Mouse (Mus musculus) frontal cortex, postnatal 36 days (tissue): ENCODE data around the gene Shisa9.

Source experiments
- DNase-seq, 2 experiments: peaks; one replicate each; pipeline ENCODE4 v3.0.0; 2022; ENCODE audit warnings: low spot score in 2 of 2

Gene Shisa9

DNA sequence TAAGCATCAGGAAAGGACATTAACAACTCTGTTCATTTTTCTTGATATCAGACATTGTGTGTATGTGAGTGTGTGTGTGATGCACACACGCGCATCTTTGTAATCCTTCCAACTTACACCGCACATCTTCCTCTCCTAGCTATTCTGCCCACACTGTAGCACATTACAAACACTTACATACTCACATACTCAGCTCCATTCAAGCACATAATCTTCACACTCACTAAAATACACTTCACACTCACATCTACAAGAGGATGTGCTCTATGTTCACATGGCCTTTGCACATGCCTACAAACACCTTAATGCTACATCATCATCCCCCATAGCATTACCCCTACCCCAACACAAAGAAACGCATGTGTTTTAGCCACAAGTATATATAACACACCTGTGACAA is 212.9 kb downstream of the Shisa9 start:
- no peak for DNase-seq

DNA sequence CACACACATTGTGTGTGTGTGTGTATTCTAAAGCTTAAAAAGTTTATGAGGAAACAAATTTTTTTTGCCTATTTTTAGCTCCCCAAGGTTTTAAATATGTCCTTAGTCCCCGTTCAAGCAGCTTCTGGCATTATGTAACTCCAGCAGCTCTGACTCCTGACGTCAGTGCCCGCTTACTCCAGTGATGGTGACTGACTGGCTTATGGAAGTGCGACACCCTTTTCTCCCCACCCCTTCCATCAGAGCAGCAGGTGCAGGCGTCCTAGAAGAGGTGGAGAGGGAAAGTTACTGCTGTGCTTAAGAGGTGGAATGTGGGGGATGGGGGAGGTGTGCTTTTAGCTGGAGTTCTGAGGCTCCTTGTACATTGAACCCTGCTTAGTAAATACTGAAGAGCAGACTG is 213.7 kb downstream of the Shisa9 start:
- peak in 1 of 2 experiments; percentile 59 for DNase-seq

DNA sequence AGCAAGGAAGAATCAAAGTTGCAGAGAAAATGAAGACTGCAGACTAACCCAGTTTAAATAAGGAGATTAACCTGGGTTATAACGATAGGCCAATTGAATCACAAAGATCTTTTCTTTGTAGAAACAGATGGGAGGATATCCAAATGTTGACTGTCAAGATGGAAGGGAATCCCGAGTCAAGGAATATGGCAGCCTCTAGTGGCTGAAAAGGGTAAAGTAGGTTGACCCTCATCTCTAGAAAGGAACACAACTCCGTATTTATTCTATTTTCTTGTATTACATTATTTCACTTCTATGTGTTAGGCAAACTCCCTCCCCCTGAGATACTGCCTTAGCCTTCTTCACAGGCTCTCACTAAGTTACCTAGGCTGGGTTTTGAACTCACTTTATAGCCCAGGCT is 217.3 kb downstream of the Shisa9 start:
- DNase-seq = no peak

DNA sequence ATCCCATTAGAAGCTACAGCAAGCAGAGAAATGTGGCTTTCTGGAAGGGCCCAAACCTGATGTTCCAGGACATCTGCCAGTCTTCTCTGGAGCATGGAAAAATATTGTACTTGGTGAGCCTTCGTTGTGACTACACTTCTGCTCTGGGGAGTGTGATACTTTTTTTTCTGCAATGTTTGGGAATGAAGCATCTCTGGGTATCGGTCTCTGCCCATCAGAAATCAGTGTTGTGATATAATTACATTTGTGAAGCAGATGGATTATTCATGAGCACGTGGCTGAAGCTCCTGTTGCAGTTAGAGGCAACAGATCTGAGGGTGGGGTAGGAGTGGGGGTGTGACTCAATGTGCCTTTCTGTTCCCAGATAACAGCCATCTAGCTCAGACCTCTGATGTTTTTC is 218.2 kb downstream of the Shisa9 start:
- DNase-seq = peak in 1 of 2 experiments; percentile 31

DNA sequence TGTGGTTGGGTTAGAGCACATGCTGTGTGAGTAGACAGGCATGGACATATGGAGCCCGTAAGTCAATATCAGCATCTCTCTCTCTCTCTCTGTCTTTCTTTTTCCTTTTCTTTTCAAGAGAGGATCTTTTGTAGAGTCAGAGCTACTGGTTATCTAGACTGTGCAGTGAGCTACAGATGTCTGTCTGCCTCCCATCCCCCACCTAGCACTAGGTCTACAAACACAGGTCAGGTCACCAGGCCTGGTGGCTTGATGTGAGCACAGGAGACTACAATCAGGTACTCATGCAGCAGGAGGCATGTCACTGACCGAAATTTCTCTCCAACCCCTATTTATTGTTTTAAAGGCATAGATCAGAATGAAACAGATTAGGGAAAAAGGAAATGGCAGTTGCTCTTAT is 219.1 kb downstream of the Shisa9 start:
- DNase-seq = no peak

GRCm38 (mm10) chr16:12204423-12204822 is 220.5 kb downstream of the Shisa9 start:
- DNase-seq = no peak

GRCm38 (mm10) chr16:12206421-12206950 is 222.6 kb downstream of the Shisa9 start:
- no peak for DNase-seq

GRCm38 (mm10) chr16:12206951-12207350 is 223.0 kb downstream of the Shisa9 start:
- DNase-seq = no peak

DNA sequence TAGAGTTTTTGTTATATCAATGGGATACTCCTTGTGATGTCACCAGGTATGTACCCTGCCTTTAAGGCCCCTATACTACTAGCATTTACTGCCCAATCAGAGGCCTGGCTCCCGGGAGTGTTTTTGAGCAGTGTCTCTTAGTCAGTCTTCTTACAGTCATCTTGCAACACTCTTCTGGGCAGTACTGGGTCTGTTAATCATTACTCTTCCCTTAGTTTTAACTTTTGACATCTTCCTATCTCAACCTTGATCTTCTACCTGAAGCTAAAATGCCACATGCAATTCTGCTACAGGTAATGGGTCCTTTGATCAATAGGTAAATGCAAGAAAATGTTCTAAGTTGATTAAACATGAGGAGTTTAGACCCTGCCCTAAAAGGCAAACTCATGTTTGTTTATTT is 225.4 kb downstream of the Shisa9 start:
- no peak for DNase-seq

- no peak for DNase-seq
Observed at GRCm38 (mm10) chr16:12209819-12210218, 225.9 kb downstream of the Shisa9 start.

DNA sequence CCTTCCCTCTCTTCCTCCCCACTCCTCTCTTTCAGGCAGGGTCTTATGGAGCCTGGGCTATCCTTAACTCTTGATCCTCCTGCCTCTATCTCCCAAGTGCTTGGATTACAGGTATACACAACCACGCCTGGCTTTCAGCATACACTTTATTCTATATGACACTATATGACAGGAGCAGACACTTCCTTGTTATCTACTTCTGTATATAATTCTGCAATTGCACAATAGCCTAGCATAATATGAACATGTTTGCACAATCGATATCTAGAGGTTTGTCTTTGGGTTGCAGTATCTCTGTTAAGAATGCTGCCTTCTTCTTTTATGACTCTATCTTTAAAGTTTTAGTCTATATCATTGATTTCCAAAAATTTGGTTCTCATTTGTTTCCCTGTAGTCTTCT is 230.1 kb downstream of the Shisa9 start:
- DNase-seq = no peak

DNA sequence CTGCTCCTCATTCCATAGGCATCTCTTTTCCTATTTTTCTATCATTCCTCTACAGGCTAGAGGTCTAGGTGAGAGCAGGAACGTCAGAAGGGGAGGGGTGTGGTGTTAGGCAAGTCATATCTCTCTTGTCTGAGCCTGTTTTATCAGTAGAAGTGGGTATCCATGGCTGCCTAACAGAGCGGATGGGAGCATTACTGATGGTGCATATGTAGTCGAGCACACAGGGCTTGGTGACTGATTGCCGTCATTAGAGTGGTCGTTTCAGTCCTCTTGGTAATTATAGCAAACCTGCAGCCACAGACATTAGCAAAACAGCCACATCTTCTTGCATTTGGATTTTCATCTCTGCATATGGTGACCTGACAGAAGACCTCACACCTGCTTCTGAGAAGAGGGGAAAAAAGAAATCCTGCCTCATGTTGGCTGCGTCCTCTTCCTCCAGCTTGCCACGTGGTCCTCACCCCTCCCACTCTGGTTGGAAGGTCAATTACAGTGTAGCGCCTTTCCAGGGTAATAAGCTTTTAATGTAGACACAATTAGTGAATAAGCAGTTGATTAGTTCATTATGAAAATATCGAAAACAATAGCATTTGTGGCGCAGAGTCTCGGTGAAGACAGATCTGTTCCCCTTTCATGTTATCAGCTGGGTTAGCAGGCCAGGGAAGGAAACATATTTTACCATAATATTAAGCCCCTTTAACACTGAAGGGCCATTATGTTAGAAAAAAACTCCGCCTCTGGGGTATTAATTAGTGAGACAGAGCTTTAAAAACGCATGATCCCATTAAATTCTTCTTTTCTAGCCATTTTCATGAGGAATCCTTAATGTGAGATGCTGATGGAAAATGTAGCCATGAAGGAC is 233.6 kb downstream of the Shisa9 start:
- DNase-seq = no peak

- DNase-seq = no peak
Observed at GRCm38 (mm10) chr16:12218151-12218532, 234.2 kb downstream of the Shisa9 start.

DNA sequence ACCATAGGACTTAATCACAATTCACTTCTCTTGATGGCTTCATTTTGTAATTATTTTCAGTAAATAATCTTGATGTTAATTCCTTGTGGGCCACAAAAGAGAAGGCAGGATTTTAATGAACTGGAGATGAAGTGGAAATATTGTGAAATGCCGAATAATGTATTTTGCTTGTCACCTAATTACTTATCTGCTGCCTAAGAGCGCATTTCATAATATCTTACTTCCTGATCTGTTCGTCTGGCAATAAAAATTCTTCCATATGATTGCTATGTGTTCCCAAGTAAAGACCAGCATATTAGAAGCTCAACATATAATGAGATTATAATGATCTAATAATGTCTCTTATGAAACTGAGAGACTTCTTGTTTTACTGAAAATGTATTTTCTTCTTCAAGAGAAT is 235.9 kb downstream of the Shisa9 start:
- no peak for DNase-seq

- DNase-seq = no peak
Observed at GRCm38 (mm10) chr16:12223537-12223936, 239.6 kb downstream of the Shisa9 start.

- no peak for DNase-seq
Observed at GRCm38 (mm10) chr16:12226937-12227336, 243.0 kb downstream of the Shisa9 start.

DNA sequence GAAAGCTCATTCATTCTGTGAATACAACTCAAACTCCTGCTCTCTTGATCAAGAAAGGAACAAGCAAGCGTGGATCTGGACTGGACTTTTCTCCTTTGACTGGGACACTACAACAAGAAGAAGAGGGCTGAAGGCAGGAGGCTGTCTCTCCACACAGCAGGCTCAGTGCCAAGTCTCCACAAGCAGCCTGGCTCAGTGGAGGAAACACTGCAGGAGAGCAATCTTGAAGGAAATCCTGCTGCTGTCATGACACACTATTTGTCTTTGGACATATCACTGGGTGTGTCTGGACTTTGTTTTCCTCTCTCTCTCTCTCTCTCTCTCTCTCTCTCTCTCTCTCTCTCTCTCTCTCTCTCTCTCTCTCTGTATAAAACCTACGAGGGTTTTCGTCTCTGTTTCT is 249.4 kb downstream of the Shisa9 start:
- DNase-seq = no peak

DNA sequence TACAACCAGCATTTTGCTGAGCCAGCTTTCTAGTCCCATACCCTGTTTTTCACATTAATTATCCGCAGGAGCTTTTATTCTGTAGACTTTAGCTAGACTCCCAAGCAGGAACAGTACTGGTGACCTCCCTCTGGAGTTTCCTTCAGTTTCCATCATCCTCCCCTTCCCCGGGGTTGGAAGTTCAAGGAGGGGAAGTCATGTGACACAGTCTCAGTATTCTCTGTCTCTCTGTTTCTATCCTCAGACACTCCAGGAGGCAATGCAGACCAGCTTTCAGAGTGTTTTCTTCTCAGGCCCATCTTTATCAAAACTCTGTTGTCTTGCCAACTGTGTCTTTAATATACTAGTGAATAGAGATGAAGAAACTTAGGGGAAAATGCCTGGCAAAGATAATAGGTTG is 250.4 kb downstream of the Shisa9 start:
- DNase-seq = no peak

DNA sequence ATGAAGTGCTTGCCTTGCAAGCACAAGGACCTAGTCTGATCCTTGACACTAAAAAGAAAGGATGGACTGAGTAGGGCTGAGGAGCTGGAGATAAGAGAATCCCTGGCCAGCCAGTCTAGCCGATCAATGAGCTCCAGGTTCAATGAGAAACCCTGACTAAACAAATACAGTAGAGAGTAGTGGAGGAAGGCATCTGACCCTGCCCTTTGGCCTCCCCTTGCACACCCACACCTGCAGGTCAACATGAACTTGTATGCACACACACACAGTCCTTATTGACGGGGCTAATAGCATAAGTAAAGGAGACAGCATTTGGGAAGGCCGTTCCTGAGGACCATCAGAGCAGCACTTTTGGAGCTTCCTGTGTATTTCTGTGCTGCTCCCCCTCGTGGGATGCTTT is 254.7 kb downstream of the Shisa9 start:
- DNase-seq = no peak

GRCm38 (mm10) chr16:12259361-12259760 is 275.4 kb downstream of the Shisa9 start:
- no peak for DNase-seq

DNA sequence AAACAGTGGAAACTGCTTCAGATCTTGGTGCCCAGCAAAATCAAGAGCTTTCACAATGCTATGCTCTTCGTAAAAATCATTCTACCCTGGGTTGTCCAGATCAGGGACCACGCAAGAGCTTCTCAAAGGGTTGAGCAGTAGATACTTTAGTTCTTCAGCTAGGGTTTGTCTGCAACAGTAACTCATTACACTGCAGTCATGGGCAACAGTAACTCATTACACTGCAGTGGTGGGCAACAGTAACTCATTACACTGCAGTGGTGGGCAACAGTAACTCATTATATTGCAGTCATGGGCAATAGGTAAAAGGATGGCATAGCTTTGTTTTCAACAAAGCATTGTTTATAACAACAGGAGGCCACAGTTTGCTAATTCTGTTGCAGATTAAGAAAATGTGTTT is 281.9 kb downstream of the Shisa9 start:
- no peak for DNase-seq

GRCm38 (mm10) chr16:12300523-12300922 is 316.6 kb downstream of the Shisa9 start:
- no peak for DNase-seq

DNA sequence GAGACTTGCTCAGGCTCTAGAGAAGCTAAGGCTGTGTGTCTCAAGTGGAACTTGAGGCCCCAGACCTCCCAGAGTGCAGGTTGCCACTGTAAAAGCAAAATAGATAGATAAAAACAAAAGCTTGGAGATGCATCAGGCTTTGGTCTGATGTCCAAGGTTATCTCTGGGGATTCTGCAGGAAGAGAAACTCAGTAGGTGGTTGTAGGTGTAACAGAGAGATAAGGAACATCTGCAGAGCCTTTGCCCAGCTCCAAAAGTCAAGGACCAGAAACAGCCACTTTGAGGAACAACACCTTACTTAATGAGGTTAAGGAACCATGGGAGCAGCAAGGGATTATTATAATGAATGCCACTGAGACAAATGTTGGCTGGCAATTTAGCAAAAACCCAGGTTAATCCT is 319.5 kb downstream of the Shisa9 start:
- DNase-seq = no peak
